Mouse (Mus musculus) stomach, embryonic 15.5 days (tissue): ENCODE results near the gene Rab11fip5. TPM values are rescaled to one million over a fixed set of nuclear protein-coding genes. Genes with fewer than 3 reads are reported as not detected.

ENCODE experiments used
- ATAC-seq: fragments of 200-750 bp; cut with Nextera tagmentation; 2 replicates; pipeline ENCODE4 v1.8.0; 2017; ENCODE audit warnings: low read depth, moderate number of reproducible peaks, moderate TSS enrichment; ENCODE audit not compliant: insufficient read depth, low FRiP score
- H3K27ac ChIP-seq: fragments of 300-500 bp; sonication (generic); 2 replicates; pipeline ENCODE4 v1.5.1; 2015; ENCODE audit warnings: mild to moderate bottlenecking, inconsistent platforms
- H3K27me3 ChIP-seq: fragments of 300-500 bp; sonication (generic); replicated peaks from 2 replicates; pipeline ENCODE4 v1.6.1; 2015; ENCODE audit warnings: inconsistent platforms
- H3K36me3 ChIP-seq: fragments of 300-500 bp; sonication (generic); 2 replicates; pipeline ENCODE4 v1.6.1; 2015; ENCODE audit warnings: inconsistent platforms
- H3K4me1 ChIP-seq: fragments of 300-500 bp; sonication (generic); 2 replicates; pipeline ENCODE4 v1.6.1; 2015; ENCODE audit warnings: inconsistent platforms
- H3K4me2 ChIP-seq: fragments of 300-500 bp; sonication (generic); 2 replicates; pipeline ENCODE4 v1.6.1; 2015; ENCODE audit warnings: mild to moderate bottlenecking, inconsistent platforms
- H3K4me3 ChIP-seq: fragments of 300-500 bp; sonication (generic); replicated peaks from 2 replicates; pipeline ENCODE4 v1.5.1; 2015; ENCODE audit warnings: inconsistent platforms
- H3K9ac ChIP-seq: fragments of 300-500 bp; sonication (generic); 2 replicates; pipeline ENCODE4 v1.6.1; 2015; ENCODE audit warnings: inconsistent platforms
- H3K9me3 ChIP-seq: fragments of 300-500 bp; sonication (generic); 2 replicates; pipeline ENCODE4 v1.6.1; 2016; ENCODE audit warnings: inconsistent platforms
- WGBS: fragments of 180-500 bp; shearing (Covaris S2); methylation state at CpG from one replicate; pipeline ENCODE4 v1.1.7; 2015; 5-methylcytosine and 5-hydroxymethylcytosine counted together
- polyA plus RNA-seq: library from polyadenylated mRNA; unstranded; fragments of >200 nt; fragmentation: Nextera tagmentation; extraction: Ambion mirVana; gene quantifications from 2 replicates; pipeline ENCODE4 v1.2.1, GENCODE M21; 2015

Gene Rab11fip5
- polyA plus RNA-seq, 1 experiment from 2014 or later, result 11.1 TPM

GRCm38 (mm10) chr6:85388608-85389007, 14.2 kb upstream of the Rab11fip5 start:
- Histone ChIP-seq H3K4me2 (no peak overlapping the region), H3K27ac (no peak overlapping the region), H3K9me3 (no peaks in the 10 kb centered on the region), H3K27me3 (no peaks in the 10 kb centered on the region), H3K4me1 (no peaks in the 10 kb centered on the region), H3K36me3 (no peaks in the 10 kb centered on the region), H3K4me3 (no peak overlapping the region), H3K9ac (no peak overlapping the region)
- ATAC-seq, result no peak
- 67% methylated on average over 5 of the region's 5 CpGs for WGBS

GRCm38 (mm10) chr6:85382791-85383190, 8.4 kb upstream of the Rab11fip5 start:
- WGBS, result 79% methylated on average over 2 of the region's 2 CpGs
- H3K9ac ChIP-seq, result no peak overlapping the region
- no peaks in the 10 kb centered on the region for H3K27me3 ChIP-seq
- H3K4me3 ChIP-seq, result no peak overlapping the region
- peaks cover 7% of the 10 kb centered on the region; the same call in 1 of the 2 replicates for H3K4me1 ChIP-seq
- H3K27ac ChIP-seq, result no peak overlapping the region
- no peaks in the 10 kb centered on the region for H3K36me3 ChIP-seq
- ATAC-seq, result no peak
- H3K9me3 ChIP-seq, result no peaks in the 10 kb centered on the region
- no peak overlapping the region for H3K4me2 ChIP-seq

- Histone ChIP-seq H3K9me3 (no peaks in the 10 kb centered on the region), H3K4me3 (no peak overlapping the region), H3K27ac (no peak overlapping the region), H3K27me3 (no peaks in the 10 kb centered on the region), H3K9ac (no peak overlapping the region), H3K4me2 (no peak overlapping the region), H3K4me1 (peaks cover 7% of the 10 kb centered on the region; the same call in 1 of the 2 replicates), H3K36me3 (no peaks in the 10 kb centered on the region)
- ATAC-seq, result no peak
- WGBS, result 78% methylated on average over 10 of the region's 10 CpGs
Observed at GRCm38 (mm10) chr6:85381648-85382020, 7.2 kb upstream of the Rab11fip5 start.

GRCm38 (mm10) chr6:85380901-85381647, 6.6 kb upstream of the Rab11fip5 start:
- Histone ChIP-seq H3K9me3 (no peaks in the 10 kb centered on the region), H3K9ac (no peak overlapping the region), H3K27me3 (no peaks in the 10 kb centered on the region), H3K4me1 (peaks cover 7% of the 10 kb centered on the region; the same call in 1 of the 2 replicates), H3K27ac (no peak overlapping the region), H3K4me3 (no peak overlapping the region), H3K4me2 (peak overlapping the region; percentile 41; the same call in 1 of the 2 replicates), H3K36me3 (no peaks in the 10 kb centered on the region)
- ATAC-seq, result peak; percentile 36; the same call in 1 of the 2 replicates
- 29% methylated on average over 17 of the region's 17 CpGs for WGBS

- Histone ChIP-seq H3K4me3 (no peak overlapping the region), H3K9ac (no peak overlapping the region)
- WGBS, result 28% methylated on average over 10 of the region's 10 CpGs
Observed at GRCm38 (mm10) chr6:85380201-85380900, 5.9 kb upstream of the Rab11fip5 start.

GRCm38 (mm10) chr6:85378629-85379028, 4.2 kb upstream of the Rab11fip5 start:
- Histone ChIP-seq H3K9me3 (no peaks in the 10 kb centered on the region), H3K4me2 (no peak overlapping the region), H3K27ac (no peak overlapping the region), H3K27me3 (no peaks in the 10 kb centered on the region), H3K9ac (no peak overlapping the region), H3K36me3 (no peaks in the 10 kb centered on the region), H3K4me3 (no peak overlapping the region), H3K4me1 (peaks cover 17% of the 10 kb centered on the region; the same call in 1 of the 2 replicates)
- ATAC-seq, result no peak
- WGBS, result 52% methylated on average over 8 of the region's 8 CpGs

More at GRCm38 (mm10) chr6:85380201-85380900, 5.9 kb upstream of the Rab11fip5 start:
- no peaks in the 10 kb centered on the region for H3K36me3 ChIP-seq
- peak; percentile 87 for ATAC-seq
- H3K27ac ChIP-seq, result no peak overlapping the region
- H3K9me3 ChIP-seq, result no peaks in the 10 kb centered on the region
- H3K27me3 ChIP-seq, result no peaks in the 10 kb centered on the region
- peak overlapping the region; percentile 41; the same call in 1 of the 2 replicates for H3K4me2 ChIP-seq
- peaks cover 7% of the 10 kb centered on the region; the same call in 1 of the 2 replicates for H3K4me1 ChIP-seq

GRCm38 (mm10) chr6:85377876-85378275, 3.4 kb upstream of the Rab11fip5 start:
- Histone ChIP-seq H3K36me3 (no peaks in the 10 kb centered on the region), H3K4me3 (no peak overlapping the region), H3K27ac (no peak overlapping the region), H3K4me2 (no peak overlapping the region), H3K27me3 (no peaks in the 10 kb centered on the region), H3K9ac (no peak overlapping the region), H3K4me1 (peaks cover 23% of the 10 kb centered on the region; the same call in 1 of the 2 replicates), H3K9me3 (no peaks in the 10 kb centered on the region)
- WGBS, result 56% methylated on average over 5 of the region's 5 CpGs
- ATAC-seq, result no peak

- H3K36me3 ChIP-seq, result no peaks in the 10 kb centered on the region
- no peak overlapping the region for H3K4me2 ChIP-seq
- no peak overlapping the region for H3K9ac ChIP-seq
- peaks cover 24% of the 10 kb centered on the region; the same call in 1 of the 2 replicates for H3K4me1 ChIP-seq
- no peaks in the 10 kb centered on the region for H3K9me3 ChIP-seq
- ATAC-seq, result no peak
- H3K27me3 ChIP-seq, result no peaks in the 10 kb centered on the region
- no peak overlapping the region for H3K27ac ChIP-seq
- H3K4me3 ChIP-seq, result no peak overlapping the region
- 72% methylated on average over 4 of the region's 4 CpGs for WGBS
Observed at GRCm38 (mm10) chr6:85377066-85377734, 2.8 kb upstream of the Rab11fip5 start.

GRCm38 (mm10) chr6:85374734-85375114, 290 bp upstream of the Rab11fip5 start:
- H3K36me3 ChIP-seq, result no peaks in the 10 kb centered on the region
- peak; percentile 98 for ATAC-seq
- peaks cover 25% of the 10 kb centered on the region; the same call in 1 of the 2 replicates for H3K4me1 ChIP-seq
- H3K4me3 ChIP-seq, result peak overlapping the region; percentile 76
- peak overlapping the region; percentile 92 for H3K4me2 ChIP-seq
- H3K9ac ChIP-seq, result no peak overlapping the region
- no peaks in the 10 kb centered on the region for H3K9me3 ChIP-seq
- H3K27me3 ChIP-seq, result no peaks in the 10 kb centered on the region
- H3K27ac ChIP-seq, result no peak overlapping the region
- 0% methylated on average over 19 of the region's 19 CpGs for WGBS

GRCm38 (mm10) chr6:85373066-85373860, 1.2 kb downstream of the Rab11fip5 start:
- H3K9me3 ChIP-seq, result no peaks in the 10 kb centered on the region
- no peaks in the 10 kb centered on the region for H3K27me3 ChIP-seq
- 85% methylated on average over 10 of the region's 10 CpGs for WGBS
- H3K4me2 ChIP-seq, result peak overlapping the region; percentile 92
- peak overlapping the region; percentile 76 for H3K4me3 ChIP-seq
- ATAC-seq, result no peak
- H3K36me3 ChIP-seq, result no peaks in the 10 kb centered on the region
- H3K9ac ChIP-seq, result no peak overlapping the region; the same call in 1 of the 2 replicates
- no peak overlapping the region for H3K27ac ChIP-seq
- peaks cover 37% of the 10 kb centered on the region for H3K4me1 ChIP-seq

GRCm38 (mm10) chr6:85372496-85372895, 1.9 kb downstream of the Rab11fip5 start:
- peaks cover 37% of the 10 kb centered on the region for H3K4me1 ChIP-seq
- H3K36me3 ChIP-seq, result no peaks in the 10 kb centered on the region
- ATAC-seq, result no peak
- H3K4me3 ChIP-seq, result no peak overlapping the region
- H3K9me3 ChIP-seq, result no peaks in the 10 kb centered on the region
- H3K9ac ChIP-seq, result no peak overlapping the region
- 64% methylated on average over 2 of the region's 2 CpGs for WGBS
- peak overlapping the region; percentile 92 for H3K4me2 ChIP-seq
- no peaks in the 10 kb centered on the region for H3K27me3 ChIP-seq
- no peak overlapping the region for H3K27ac ChIP-seq
